Mouse (Mus musculus): ENCODE results near the gene Clybl. TPM values are rescaled to one million over a fixed set of nuclear protein-coding genes. Genes with fewer than 3 reads are reported as not detected.

Clybl gene
- polyA plus RNA-seq, 1 experiment: 30.9 TPM

GRCm38 (mm10) chr14:122189901-122190300 is 8.4 kb downstream of the Clybl start:
- Histone ChIP-seq H3K36me3 (ENCODE audit: control insufficient read depth, insufficient read depth) (no peaks in the 10 kb centered on the region), H3K79me2 (ENCODE audit: control insufficient read depth, insufficient read depth) (no peaks in the 10 kb centered on the region), H3K4me2 (ENCODE audit: low read depth) (no peak overlapping the region), H3K27me3 (ENCODE audit: control insufficient read depth, insufficient read depth, insufficient read length) (no peaks in the 10 kb centered on the region), H3K4me3 (no peak overlapping the region), H3ac (ENCODE audit: control insufficient read depth, insufficient read length) (no peak overlapping the region)
- TF ChIP-seq E2F4 (IDR thresholded peaks at IDR 0.05; ENCODE audit: insufficient read depth) (no peak), MYOD1 (IDR thresholded peaks at IDR 0.05; ENCODE audit: control insufficient read depth in 1 of 3, insufficient read length in 2 of 3, low read depth in 2 of 3) (no peak), USF1 (IDR thresholded peaks at IDR 0.05; ENCODE audit: low read depth) (no peak), MYOG (IDR thresholded peaks at IDR 0.05; ENCODE audit: control insufficient read depth in 1 of 3, insufficient read depth in 1 of 3, insufficient read length in 2 of 3, low read depth in 2 of 3) (no peak), TCF12 (IDR thresholded peaks at IDR 0.05; ENCODE audit: insufficient read depth, poor library complexity, severe bottlenecking) (no peak), MAX (IDR thresholded peaks at IDR 0.05; ENCODE audit: low read depth) (no peak), POLR2A (IDR thresholded peaks at IDR 0.05; ENCODE audit: insufficient read length, low read depth) (no peak), POLR2AphosphoS2 (IDR thresholded peaks at IDR 0.05; ENCODE audit: insufficient read length, low read depth) (no peak), SRF (IDR thresholded peaks at IDR 0.05; ENCODE audit: control insufficient read depth, insufficient read length, low read depth) (no peak), TCF3 (IDR thresholded peaks at IDR 0.05; ENCODE audit: insufficient read length, low read depth) (no peak), CEBPB (IDR thresholded peaks at IDR 0.05; ENCODE audit: insufficient read depth, poor library complexity, severe bottlenecking) (no peak), REST (IDR thresholded peaks at IDR 0.05; ENCODE audit: insufficient read depth, insufficient read length) (no peak)

- no peaks in the 10 kb centered on the region for H3K79me2 ChIP-seq (ENCODE audit: control insufficient read depth, insufficient read depth)
- TF ChIP-seq CEBPB (IDR thresholded peaks at IDR 0.05; ENCODE audit: insufficient read depth, poor library complexity, severe bottlenecking) (no peak), E2F4 (IDR thresholded peaks at IDR 0.05; ENCODE audit: insufficient read depth) (no peak), MYOD1 (IDR thresholded peaks at IDR 0.05; ENCODE audit: control insufficient read depth in 1 of 3, insufficient read length in 2 of 3, low read depth in 2 of 3) (no peak), POLR2AphosphoS2 (IDR thresholded peaks at IDR 0.05; ENCODE audit: insufficient read length, low read depth) (no peak), TCF12 (IDR thresholded peaks at IDR 0.05; ENCODE audit: insufficient read depth, poor library complexity, severe bottlenecking) (no peak), REST (IDR thresholded peaks at IDR 0.05; ENCODE audit: insufficient read depth, insufficient read length) (no peak), USF1 (IDR thresholded peaks at IDR 0.05; ENCODE audit: low read depth) (no peak), POLR2A (IDR thresholded peaks at IDR 0.05; ENCODE audit: insufficient read length, low read depth) (no peak), SRF (IDR thresholded peaks at IDR 0.05; ENCODE audit: control insufficient read depth, insufficient read length, low read depth) (no peak), TCF3 (IDR thresholded peaks at IDR 0.05; ENCODE audit: insufficient read length, low read depth) (no peak)
- H3K36me3 ChIP-seq (ENCODE audit: control insufficient read depth, insufficient read depth): no peaks in the 10 kb centered on the region
- H3K4me2 ChIP-seq (ENCODE audit: low read depth): no peak overlapping the region
- H3ac ChIP-seq (ENCODE audit: control insufficient read depth, insufficient read length): no peak overlapping the region
- no peaks in the 10 kb centered on the region for H3K27me3 ChIP-seq (ENCODE audit: control insufficient read depth, insufficient read depth, insufficient read length)
- no peak overlapping the region for H3K4me3 ChIP-seq
Measured at GRCm38 (mm10) chr14:122190527-122190926, 9.0 kb downstream of the Clybl start.

- H3K4me2 ChIP-seq (ENCODE audit: low read depth): no peak overlapping the region
- no peak overlapping the region for H3ac ChIP-seq (ENCODE audit: control insufficient read depth, insufficient read length)
- no peaks in the 10 kb centered on the region for H3K36me3 ChIP-seq (ENCODE audit: control insufficient read depth, insufficient read depth)
- TF ChIP-seq E2F4 (IDR thresholded peaks at IDR 0.05; ENCODE audit: insufficient read depth) (no peak), MYOD1 (IDR thresholded peaks at IDR 0.05; ENCODE audit: control insufficient read depth in 1 of 3, insufficient read length in 2 of 3, low read depth in 2 of 3) (no peak), POLR2A (IDR thresholded peaks at IDR 0.05; ENCODE audit: insufficient read length, low read depth) (no peak), CEBPB (IDR thresholded peaks at IDR 0.05; ENCODE audit: insufficient read depth, poor library complexity, severe bottlenecking) (no peak), USF1 (IDR thresholded peaks at IDR 0.05; ENCODE audit: low read depth) (no peak), SRF (IDR thresholded peaks at IDR 0.05; ENCODE audit: control insufficient read depth, insufficient read length, low read depth) (no peak)
- H3K4me3 ChIP-seq: no peak overlapping the region
- no peaks in the 10 kb centered on the region for H3K27me3 ChIP-seq (ENCODE audit: control insufficient read depth, insufficient read depth, insufficient read length)
- no peaks in the 10 kb centered on the region for H3K79me2 ChIP-seq (ENCODE audit: control insufficient read depth, insufficient read depth)
Measured at GRCm38 (mm10) chr14:122190941-122191510, 9.5 kb downstream of the Clybl start.

DNA sequence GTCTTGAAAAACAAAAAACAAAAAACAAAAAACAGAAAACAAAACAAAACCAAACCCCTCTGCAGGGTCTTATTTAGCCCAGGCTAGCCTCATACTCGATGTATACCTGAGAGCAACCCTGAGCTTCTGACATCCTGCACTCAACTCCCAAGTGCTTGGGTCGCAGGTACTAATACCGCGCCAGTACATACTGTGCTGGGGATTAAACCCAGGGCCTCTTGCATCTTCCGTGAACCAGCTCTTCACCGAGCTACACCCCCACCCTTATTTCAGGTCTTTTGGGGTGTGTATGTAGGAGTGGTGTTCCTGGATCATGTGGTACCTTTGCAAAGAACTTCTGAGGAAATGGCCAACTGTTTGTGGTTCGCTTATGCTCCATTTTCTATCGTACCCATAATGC is 13.1 kb downstream of the Clybl start:
- Histone ChIP-seq H3ac (ENCODE audit: control insufficient read depth, insufficient read length) (no peak overlapping the region), H3K4me3 (no peak overlapping the region), H3K27me3 (ENCODE audit: control insufficient read depth, insufficient read depth, insufficient read length) (no peaks in the 10 kb centered on the region), H3K79me2 (ENCODE audit: control insufficient read depth, insufficient read depth) (no peaks in the 10 kb centered on the region), H3K36me3 (ENCODE audit: control insufficient read depth, insufficient read depth) (no peaks in the 10 kb centered on the region), H3K4me2 (ENCODE audit: low read depth) (no peak overlapping the region)
- TF ChIP-seq E2F4 (IDR thresholded peaks at IDR 0.05; ENCODE audit: insufficient read depth): no peak
- TF ChIP-seq MYOD1 (IDR thresholded peaks at IDR 0.05; ENCODE audit: control insufficient read depth in 1 of 3, insufficient read length in 2 of 3, low read depth in 2 of 3): no peak
- no peak for TF ChIP-seq SRF (IDR thresholded peaks at IDR 0.05; ENCODE audit: control insufficient read depth, insufficient read length, low read depth)

DNA sequence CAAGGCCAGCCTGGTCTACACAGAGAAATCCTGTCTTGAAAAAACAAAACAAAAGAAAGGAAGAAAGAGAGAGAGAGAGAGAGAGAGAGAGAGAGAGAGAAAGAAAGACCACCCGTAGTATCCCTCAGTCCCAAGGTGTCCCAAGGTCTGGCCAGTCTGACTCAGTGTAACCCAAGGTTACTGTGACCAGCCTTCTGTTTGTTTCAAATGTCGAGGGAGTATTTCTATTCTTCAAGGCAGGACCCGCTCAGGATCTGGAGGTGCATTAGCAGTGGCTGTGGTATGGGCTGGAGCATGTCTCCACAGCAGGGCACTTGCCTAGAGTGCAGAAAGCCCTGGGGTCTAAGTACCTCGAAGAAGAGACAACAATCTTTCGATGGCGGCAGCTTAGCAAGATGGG is 15.3 kb downstream of the Clybl start:
- Histone ChIP-seq H3K4me3 (no peak overlapping the region), H3K36me3 (ENCODE audit: control insufficient read depth, insufficient read depth) (no peaks in the 10 kb centered on the region)
- no peak for TF ChIP-seq POLR2A (IDR thresholded peaks at IDR 0.05; ENCODE audit: insufficient read length, low read depth)
- TF ChIP-seq MAX (IDR thresholded peaks at IDR 0.05; ENCODE audit: low read depth): no peak
- no peak for TF ChIP-seq SRF (IDR thresholded peaks at IDR 0.05; ENCODE audit: control insufficient read depth, insufficient read length, low read depth)
- TF ChIP-seq MYOD1 (IDR thresholded peaks at IDR 0.05; ENCODE audit: control insufficient read depth in 1 of 3, insufficient read length in 2 of 3, low read depth in 2 of 3): no peak
- no peak for TF ChIP-seq E2F4 (IDR thresholded peaks at IDR 0.05; ENCODE audit: insufficient read depth)
- no peak for TF ChIP-seq MYOG (IDR thresholded peaks at IDR 0.05; ENCODE audit: control insufficient read depth in 1 of 3, insufficient read depth in 1 of 3, insufficient read length in 2 of 3, low read depth in 2 of 3)

More for the DNA sequence above, 15.3 kb downstream of the Clybl start:
- no peak overlapping the region for H3ac ChIP-seq (ENCODE audit: control insufficient read depth, insufficient read length)
- no peaks in the 10 kb centered on the region for H3K27me3 ChIP-seq (ENCODE audit: control insufficient read depth, insufficient read depth, insufficient read length)
- no peaks in the 10 kb centered on the region for H3K79me2 ChIP-seq (ENCODE audit: control insufficient read depth, insufficient read depth)
- H3K4me2 ChIP-seq (ENCODE audit: low read depth): no peak overlapping the region
